Mouse (Mus musculus): ENCODE data around the gene Siah3.

The Siah3 gene

DNA sequence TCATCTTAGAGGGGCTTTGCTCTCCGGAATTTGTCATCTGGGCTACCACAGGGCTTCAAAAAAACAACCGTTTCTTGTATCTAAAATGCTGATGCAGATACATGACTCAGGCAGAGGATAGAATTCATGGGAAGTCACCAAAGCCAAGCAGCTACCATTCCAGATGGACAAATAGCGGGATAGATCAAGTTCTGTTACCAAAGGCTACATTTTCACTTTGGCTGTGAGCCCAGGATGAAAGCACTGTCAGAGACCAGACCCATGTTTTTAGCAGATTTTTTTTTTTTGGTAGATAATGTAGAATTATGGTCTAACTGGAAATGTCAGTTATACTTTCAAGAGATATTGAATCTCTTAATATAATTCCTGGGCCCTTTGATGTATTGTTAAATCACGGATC, 7.4 kb downstream of the Siah3 start:
- no peak for DNase-seq (ENCODE audit: low read depth)

DNA sequence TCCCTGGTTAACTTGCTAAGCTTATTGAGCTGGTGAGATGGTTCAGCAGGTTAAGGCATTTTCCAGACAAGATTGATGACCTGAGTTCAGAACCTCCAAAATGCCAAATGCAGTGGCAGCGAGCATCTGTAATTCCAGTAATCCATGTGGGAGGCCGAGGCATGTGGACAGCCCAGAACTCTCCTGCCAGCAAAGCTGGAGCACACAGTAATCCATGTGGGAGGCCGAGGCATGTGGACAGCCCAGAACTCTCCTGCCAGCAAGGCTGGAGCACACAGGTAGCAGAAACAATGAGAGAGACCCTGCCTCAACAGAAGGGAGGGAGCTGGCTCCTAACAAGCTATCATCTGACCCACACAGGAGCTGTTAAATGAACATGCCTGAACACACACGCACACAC, 13.2 kb downstream of the Siah3 start:
- no peak for DNase-seq (ENCODE audit: low read depth)

DNA sequence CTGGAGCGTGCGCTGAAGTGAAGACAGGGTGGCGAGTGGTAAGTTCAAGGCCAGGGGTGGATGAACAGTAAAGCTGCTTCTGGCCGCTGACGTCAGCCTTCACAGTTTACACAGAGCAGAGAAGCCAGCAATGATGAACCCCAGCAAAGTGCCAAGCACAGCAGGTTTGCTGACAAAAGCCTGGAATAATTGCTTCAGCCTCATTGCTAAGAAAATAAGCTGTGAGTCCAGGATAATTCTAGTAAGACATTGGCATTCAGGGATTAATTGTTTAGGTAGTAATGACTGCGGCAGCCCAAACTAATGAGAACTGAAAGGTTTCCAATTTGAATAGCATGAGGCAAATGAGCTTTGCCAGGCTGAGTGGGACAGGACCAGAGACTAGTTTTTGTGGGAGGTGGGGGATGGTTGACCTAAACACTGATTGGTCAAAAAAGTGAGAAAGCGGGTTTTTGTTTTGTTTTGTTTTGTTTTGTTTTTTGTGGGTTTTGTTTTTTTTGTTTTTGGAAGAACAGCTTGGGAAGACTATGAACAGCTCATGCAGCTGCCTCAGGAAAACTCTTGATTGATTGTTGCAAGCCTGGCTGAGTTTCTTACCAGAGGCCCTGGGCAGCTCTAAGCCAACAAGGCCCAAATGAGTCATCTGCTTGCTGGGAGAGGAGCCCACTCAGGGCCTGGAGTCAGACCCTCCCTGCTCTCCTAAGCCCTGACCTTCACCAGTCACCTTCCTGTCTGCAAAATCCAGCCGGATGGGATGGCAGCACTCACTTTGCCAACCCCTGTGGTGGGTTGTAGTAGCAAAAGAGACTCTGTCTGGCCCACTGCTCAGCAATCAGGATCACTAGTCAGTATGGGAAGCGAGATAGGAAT, 17.5 kb downstream of the Siah3 start:
- no peak for DNase-seq (ENCODE audit: low read depth)

DNA sequence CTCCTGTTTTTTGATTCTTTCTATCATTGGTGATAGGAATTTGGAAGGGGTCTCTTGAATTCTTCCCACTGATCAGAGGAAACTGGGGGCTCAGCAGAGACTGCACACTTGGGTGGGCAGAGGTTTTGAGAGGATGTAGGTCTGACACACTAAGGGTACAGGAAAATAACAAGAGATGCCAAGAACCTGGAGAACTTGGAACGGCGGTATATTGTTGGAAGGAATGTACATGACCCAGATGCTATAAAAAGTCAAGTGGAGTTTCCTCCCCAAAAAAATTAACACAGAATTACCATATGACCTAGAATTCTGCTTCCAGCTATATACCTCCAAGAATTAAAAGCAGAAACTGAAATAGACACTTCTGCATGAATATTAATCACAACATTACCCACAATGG, 20.1 kb downstream of the Siah3 start:
- DNase-seq (ENCODE audit: low read depth), result no peak

DNA sequence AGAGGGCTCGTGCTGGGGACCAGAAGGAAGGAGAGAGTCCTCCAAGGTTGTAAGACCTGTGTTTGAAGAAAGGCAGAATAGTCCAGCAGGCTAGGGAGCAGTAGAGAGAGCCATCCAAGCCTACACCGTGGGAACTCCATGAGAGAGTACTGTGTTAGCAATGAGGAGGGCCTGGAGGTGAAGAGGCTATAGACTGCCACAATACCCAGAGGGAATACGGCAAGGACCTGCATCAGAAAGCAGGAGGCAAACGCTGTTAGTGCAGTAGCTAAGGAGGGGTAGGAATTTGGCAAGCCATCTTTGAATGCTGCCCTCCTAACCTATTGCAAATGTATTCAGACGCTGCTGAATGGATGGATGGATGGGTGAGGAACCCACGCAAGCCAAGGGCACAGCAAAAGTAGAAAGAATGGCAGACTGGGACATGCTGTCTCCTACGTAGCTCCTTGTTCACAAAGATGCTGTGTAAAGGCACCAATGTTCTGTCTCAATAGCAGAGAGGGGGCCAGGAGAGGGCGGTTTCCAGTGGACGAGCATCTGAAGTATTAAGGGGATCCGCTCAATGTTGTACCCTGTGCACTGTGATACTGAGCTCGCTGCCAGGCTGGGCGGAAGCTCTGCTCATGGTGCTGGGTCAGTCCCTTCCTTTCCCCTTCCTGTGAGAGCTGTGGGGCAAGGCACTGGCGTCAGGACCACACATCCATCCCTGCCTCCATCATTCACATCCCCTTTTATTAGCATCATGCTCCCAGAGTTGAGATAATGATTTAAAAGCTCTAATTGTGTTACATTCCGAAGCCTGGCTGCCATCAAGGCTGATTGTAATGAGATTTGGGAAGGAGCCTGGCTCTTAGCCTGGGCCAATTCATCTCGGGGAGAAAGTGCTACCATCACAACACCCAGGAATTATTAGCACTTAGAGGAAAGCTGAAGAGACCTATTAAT, 26.7 kb downstream of the Siah3 start:
- no peak for DNase-seq (ENCODE audit: low read depth)

DNA sequence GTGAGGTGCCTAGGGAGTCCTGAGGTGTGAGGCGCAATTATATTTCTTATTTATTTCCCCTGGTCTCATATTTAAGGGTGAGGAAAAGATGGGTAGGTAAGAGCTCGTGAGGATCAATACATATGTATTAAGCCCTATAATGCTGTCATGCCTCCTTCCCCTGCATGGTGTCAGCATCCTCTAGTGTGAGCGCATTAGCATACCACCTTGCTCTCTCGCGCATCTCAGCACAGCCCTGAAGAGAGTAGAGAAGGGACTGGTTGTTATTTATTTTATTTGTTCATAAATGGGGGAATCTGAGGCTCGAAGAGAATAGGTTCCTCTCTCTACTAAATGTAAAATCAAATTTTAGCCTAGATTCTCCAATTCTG, 27.4 kb downstream of the Siah3 start:
- no peak for DNase-seq (ENCODE audit: low read depth)

DNA sequence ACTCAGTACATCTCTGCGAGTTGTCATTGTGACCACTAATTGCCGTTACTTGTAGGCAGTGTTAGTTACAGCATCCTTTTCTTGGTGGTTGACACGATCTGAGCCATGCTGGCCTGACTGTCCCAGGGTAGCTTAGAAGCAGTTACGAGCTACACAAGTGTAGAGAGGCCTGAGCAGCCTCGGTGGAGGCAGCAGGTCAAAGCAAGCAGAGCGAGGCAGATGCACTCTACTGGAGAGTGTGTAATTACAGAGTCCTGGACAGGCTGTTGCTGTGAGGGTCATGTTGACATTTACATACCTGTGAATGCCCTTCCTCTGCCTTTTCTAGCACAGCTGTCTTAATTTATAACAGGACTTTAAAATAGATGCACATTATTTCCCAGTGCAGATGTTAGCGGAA, 32.1 kb downstream of the Siah3 start:
- no peak for DNase-seq (ENCODE audit: low read depth)

DNA sequence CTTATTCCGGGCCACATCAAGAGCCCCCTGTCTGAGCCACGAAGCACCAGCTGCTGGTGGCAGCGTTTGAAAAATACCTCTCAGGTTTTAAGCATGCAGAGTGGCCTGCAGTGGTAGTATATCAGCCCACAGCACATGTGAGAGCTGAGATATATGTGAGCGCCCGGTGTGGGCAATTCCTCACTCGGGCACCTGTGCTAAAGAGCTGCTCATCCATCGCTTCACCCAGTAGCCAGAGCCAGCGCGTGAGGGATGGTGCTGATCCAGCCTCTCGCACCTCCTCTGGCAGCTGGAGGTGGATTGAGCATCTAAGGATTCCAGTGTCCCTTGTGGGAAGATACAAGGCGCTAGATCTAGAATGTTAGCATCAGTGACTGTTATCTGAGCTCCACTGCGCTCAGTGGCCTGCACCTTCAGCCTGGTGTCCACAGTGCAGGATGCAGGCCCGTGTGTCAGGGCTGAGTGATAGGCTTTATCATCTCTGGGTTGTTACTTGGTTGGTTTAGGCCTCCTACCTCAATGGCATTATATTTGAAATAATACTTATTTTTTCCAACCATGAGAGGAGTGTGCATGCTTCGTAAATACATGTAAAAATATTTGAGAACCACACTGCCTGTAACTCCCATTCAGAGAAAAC, 37.9 kb downstream of the Siah3 start:
- DNase-seq (ENCODE audit: low read depth), result no peak

DNA sequence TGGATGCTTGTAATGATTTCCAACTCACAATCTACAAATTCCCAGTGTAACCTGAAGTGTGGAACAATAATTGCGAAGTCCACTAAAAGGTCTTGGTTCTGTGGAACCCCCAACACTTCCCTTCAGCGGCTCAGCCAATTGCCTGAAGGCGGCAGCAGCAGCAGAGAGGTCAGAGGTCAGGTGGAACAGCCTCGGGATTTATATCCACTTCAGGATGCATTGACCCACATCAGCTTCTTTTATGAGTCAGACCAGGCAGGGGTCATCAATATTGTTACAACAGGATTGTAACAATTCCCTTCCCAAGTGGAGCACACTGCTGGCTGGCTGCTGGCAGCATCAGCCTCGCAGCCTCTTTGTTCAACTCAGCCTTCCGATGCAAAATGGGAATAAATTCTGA, 39.1 kb downstream of the Siah3 start:
- DNase-seq (ENCODE audit: low read depth), result no peak

DNA sequence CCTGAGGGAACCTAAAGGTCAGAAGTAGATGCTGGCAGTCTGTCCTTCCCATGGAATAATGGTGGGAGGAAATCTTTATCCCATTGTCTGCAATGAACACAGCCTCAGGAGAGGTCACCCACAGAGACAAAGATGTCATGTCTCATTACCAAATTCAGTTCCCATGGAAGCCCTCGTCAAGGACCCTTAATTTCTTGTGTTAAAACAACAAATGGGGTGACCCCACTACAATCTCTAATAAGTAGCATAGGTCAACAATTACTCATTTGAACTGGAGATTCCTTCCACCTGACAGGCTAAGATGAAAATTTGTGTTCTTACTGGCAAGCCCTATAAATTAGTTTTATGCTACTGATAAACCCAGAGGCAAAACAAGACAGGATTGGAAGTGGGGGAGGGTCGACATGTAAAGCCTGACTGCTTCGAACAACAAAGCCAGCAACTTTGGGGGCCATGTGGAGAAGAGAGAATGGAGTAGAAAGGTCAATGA, 45.8 kb downstream of the Siah3 start:
- DNase-seq (ENCODE audit: low read depth), result no peak

DNA sequence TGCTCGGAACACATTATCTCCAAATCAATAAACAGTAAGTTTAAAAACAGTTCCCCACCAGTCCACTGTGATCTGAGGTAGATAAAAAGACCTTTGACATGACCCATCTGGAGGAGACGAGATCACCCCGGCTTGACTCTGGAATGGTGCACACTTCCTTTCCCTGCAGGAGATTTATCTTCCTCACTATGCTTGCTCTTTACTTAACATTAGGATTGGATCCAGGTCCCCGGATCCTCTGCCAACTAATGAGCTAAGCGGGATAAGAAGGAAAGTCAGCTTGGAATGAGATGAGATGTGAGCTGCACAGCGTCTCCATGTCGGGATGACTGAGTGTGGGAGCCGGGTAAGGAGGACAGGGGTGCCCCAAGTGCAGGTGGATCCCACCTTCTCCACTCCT, 46.7 kb downstream of the Siah3 start:
- no peak for DNase-seq (ENCODE audit: low read depth)

DNA sequence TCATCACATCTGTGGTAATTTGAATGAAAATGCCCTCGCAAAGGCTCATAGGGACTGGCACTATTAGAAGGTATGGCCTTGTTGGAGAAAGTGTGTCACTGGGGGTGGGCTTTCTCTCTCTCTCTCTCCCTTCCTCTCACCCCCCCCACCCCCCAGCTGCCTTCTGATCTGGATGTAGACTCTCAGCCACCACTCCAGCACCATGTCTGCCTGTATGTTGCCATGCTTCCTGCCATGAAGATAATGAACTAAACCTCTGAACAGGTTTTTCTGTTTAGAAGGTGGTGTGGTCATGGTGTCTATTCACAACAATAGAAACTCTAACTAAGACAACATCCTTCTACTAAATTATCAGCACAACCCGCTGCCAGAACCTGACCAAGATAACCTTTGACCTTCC, 48.5 kb downstream of the Siah3 start:
- DNase-seq (ENCODE audit: low read depth), result no peak

DNA sequence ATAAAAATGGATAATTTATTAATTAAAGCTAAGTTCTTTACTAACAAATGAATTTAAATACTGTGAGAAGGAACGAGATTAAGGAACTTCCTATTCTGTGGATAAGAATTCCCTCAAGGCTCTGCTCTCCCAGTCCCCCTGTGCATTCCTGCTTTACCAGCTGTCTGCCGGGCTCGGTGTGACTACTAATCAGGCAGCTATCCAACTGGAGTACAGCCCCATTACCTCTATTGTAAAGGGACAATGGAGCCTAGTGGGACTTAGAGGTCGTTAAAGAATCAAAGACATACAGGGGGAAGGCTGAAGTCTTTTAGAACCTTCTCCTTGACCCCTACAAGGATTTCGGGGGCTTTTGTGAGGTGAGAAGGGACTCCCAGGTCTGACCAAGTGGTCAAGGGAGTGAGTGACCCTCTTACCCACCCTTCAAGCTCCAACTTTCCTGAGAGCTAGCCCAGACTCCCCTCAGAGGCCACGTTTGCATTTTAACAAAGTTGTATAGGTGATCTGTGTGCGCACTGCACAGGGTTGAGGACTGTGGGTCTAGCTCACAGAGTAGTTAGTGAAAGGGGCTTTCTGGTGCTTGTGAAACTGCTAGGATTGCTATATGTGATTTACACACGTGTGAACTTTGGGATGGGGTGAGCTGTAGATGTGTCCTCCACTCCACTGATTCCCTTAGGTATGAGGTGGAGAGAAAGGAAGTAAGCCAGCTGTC, 49.5 kb downstream of the Siah3 start:
- DNase-seq (ENCODE audit: low read depth), result no peak

DNA sequence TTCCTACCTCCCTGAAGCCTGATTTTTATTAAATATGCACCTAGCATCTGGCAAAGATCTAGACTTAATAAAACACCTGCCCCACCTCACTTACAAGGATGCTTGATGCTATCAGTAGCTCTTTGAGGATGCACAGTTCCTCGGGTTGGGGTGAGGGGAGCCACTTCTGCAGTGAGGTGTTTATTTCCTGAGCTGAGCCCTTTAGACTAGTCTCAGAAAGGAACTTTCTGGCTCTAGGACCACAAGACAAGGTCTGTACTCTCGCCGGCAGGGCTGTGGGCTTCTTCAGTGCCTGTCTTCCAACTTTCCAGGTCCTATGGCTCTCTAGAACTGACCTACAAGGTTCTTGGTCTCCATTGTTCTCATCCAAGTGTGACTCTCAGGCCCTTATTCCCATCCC, 50.5 kb downstream of the Siah3 start:
- no peak for DNase-seq (ENCODE audit: low read depth)

DNA sequence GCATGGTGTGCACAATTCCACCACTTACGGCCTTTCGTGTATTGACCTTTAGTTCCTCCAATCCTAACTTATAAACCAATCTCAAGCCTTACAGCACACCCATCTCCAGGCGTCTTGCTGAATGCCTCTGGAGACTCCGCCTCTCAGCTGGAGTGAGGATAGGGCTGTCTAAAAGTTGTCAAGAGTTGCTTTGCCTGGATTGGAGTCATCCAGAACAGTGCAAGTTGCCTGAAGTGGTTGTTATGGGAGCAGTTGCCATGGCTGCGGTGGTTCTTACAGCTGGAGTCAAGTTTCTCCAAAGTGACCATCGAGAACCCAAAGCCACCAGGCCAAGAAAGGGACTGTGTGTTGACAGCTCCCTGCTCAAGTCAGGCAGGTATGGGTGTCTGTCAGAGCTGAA, 54.3 kb downstream of the Siah3 start:
- DNase-seq (ENCODE audit: low read depth), result no peak

DNA sequence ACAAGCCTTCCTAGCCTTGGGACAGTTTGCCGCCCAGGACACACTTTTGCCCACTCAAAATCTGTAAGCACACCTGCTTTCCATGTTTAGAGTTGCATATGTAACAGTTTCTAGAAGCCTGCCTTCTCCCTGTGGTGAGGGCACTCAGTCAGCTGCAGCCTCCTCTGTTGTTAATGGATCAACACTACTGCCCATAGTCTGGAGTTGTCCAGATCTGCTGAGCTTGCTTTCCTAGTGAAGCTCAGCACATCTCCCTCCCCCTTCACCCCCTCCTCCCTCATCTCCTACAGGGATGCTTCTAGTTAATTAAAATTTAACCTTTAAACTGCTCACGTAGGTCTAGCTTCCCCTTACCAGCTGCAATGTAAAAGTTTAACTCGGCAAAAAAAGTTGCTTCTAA, 57.2 kb downstream of the Siah3 start:
- DNase-seq (ENCODE audit: low read depth), result no peak

DNA sequence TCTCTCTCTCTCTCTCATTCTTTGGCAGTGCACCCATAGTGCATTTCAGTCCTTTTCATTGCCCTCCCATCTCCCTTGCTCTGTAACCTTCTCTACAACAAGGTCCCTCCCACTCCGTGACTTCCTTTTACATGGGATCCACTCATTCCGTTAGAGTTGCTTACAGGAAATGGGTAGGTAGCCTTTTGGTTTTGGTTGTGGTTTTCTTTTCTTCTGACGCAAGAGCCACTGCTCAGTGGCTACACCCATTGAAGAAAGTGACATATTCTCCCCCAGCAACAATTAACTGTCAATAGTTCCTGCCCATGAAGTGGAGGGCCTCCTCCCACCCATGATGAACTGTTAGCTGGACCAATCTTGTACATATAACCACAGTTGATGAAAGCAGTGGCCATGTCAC, 60.4 kb downstream of the Siah3 start:
- no peak for DNase-seq (ENCODE audit: low read depth)

DNA sequence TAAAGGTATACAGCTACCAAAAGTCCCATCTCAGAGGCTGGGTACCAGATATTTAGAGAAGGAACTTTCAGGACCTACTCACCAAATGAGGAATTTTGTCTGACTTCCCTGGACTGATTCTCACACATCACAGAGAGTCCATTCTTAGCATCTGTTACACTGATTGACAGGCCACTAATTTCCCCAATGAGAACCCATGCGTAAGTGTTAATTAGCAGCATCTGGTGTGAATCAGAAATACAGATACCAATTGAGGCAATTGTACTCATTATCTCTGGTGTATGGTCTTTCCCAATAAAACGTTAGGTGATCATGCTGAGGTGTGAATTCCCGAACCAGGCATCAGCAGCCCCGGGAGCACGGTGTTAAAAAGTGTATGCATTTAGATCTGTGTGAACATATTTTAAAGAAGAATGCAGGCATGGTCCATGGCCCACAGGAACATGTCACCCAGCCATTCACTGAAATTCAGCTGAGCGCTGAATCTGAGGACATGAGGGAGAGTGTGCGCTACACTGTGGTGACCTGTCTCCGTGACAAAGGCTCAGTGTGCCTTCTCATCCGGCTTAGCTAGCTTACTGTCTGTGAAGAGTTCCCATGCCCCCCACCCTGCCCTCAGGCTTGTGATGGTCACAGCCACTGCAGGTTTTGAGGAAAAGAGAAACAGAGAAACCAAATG, 61.3 kb downstream of the Siah3 start:
- DNase-seq (ENCODE audit: low read depth), result no peak

DNA sequence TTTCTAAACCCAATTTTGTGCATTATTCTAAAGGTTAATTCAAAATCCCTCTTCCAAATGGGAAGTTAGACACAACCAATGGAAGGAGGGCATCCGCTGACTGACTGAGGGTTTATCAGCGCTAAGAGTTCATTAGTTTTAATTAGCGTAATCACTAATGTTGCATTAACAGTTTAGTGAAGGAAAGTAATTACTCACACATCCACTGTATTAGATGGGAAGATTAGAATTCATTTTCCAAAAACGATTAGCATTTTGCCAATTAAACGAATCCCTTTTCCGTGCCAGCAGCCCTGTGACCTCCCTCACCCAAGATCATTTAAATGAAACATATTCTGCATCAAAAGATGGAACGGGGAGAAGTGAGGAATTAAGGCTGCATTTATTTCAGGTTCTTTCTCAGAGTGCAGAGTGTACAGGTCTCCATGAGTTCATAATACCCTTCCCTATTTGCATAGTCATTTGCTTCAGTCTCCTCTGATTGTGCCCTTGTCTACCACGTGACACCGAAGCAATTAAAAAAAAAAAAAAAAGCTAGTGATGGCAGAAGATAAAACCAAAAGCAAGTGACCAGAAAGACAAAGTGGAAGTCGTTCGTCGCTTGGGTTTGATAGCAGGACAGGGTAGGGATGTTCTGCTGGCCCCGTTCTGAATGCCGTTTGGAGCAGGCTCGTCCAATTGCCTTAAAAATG, 62.6 kb downstream of the Siah3 start:
- no peak for DNase-seq (ENCODE audit: low read depth)

DNA sequence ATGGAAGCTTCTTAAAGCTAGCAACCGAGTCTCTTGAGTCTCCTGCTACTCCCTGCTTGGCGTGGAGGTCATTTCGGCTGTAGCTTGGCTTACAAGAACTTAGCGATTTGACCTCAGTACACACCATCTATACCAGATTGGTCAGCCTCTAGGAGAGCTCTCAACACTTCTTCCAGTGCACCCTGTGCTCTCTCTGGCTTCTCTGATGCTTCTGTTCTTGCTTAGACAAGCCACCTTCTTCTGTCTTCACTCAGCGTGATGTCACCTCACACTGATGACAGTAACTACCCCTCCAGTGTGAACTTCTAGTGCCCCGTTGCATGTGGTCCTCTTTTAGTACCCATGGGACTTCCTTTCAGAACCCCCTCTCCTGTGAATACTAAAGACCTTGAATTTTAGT, 63.1 kb downstream of the Siah3 start:
- DNase-seq (ENCODE audit: low read depth), result no peak

DNA sequence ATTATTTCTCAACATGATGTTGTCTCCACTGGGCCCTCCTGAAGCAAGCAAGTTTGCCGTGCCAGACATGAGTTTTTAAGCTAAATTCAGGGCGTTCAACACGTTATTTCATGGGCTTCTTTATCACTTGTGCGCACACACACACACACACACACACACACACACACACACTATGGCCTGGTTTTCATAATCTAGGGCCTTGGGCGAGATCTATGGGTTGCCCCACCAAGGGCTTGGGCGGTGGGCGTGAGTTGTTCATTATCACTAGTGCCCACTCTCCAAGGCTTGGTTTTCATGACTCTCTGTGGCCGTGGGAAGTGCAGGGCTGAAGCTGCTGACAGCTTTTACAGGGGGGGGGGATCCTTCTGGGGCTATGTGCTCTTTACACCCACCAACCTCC, 63.9 kb downstream of the Siah3 start:
- DNase-seq (ENCODE audit: low read depth), result no peak
